Mouse (Mus musculus) heart, postnatal 0 days (tissue): ENCODE measurements around the gene Insig1. TPM values are rescaled to one million over a fixed set of nuclear protein-coding genes. Genes with fewer than 3 reads are reported as not detected.

Source experiments
- ATAC-seq: fragments of 200-750 bp; cut with Nextera tagmentation; 2 replicates; pipeline ENCODE4 v1.8.0; 2017; ENCODE audit warnings: low read depth, moderate number of reproducible peaks, moderate library complexity; ENCODE audit not compliant: insufficient read depth
- DNase-seq: peaks from one replicate; pipeline ENCODE4 v3.0.0-alpha.2; 2016; ENCODE audit warnings: low spot score
- H3K27ac ChIP-seq: fragments of 300-500 bp; sonication (generic); 2 replicates; pipeline ENCODE4 v1.5.1; 2014; ENCODE audit warnings: low read depth, mild to moderate bottlenecking
- H3K27me3 ChIP-seq: fragments of 300-500 bp; sonication (generic); 2 replicates; pipeline ENCODE4 v1.6.1; 2014; ENCODE audit warnings: low read length, mixed read lengths; ENCODE audit not compliant: control insufficient read depth, insufficient read depth
- H3K36me3 ChIP-seq: fragments of 300-500 bp; sonication (generic); replicated peaks from 2 replicates; pipeline ENCODE4 v1.6.1; 2014; ENCODE audit warnings: low read length, mixed read lengths; ENCODE audit not compliant: control insufficient read depth, insufficient read depth
- H3K4me1 ChIP-seq: fragments of 300-500 bp; sonication (generic); 2 replicates; pipeline ENCODE4 v1.6.1; 2014; ENCODE audit warnings: antibody characterized with exemption; ENCODE audit not compliant: control insufficient read depth, insufficient read depth
- H3K4me2 ChIP-seq: fragments of 300-500 bp; sonication (generic); 2 replicates; pipeline ENCODE4 v1.6.1; 2014; ENCODE audit warnings: low read depth, mild to moderate bottlenecking, low read length, moderate library complexity
- H3K4me3 ChIP-seq: fragments of 300-500 bp; sonication (generic); 2 replicates; pipeline ENCODE4 v1.5.1; 2014; ENCODE audit warnings: low read depth, low read length
- H3K9ac ChIP-seq: fragments of 300-500 bp; sonication (generic); replicated peaks from 2 replicates; pipeline ENCODE4 v1.6.1; 2014; ENCODE audit warnings: low read depth, low read length, mixed read lengths
- H3K9me3 ChIP-seq: fragments of 300-500 bp; sonication (generic); replicated peaks from 2 replicates; pipeline ENCODE4 v1.6.1; 2016; ENCODE audit warnings: low read length; ENCODE audit not compliant: control insufficient read depth
- CTCF ChIP-seq: IDR thresholded peaks from 2 replicates; pipeline ENCODE4 v1.5.1; 2016; ENCODE audit warnings: antibody characterized with exemption, control low read depth, low read depth
- EP300 ChIP-seq: IDR thresholded peaks from 2 replicates; pipeline ENCODE4 v1.6.1; 2016; ENCODE audit warnings: antibody characterized with exemption, low read depth
- WGBS: fragments of 180-500 bp; shearing (Covaris S2); extraction: QIAGEN DNeasy Blood & Tissue Kit; methylation state at CpG from one replicate; pipeline ENCODE4 v1.1.7; 2014; 5-methylcytosine and 5-hydroxymethylcytosine counted together
- polyA plus RNA-seq: library from polyadenylated mRNA; unstranded; fragments of >200 nt; fragmentation: Nextera tagmentation; extraction: Ambion mirVana; gene quantifications from 2 replicates; pipeline ENCODE4 v1.2.1, GENCODE M21; 2015
- total RNA-seq: library from RNA; depleted of rRNA; stranded (reverse); fragments of >200 nt; gene quantifications from 2 replicates; pipeline ENCODE4 v1.2.3, GENCODE M21; 2014; ENCODE audit warnings: low replicate concordance

Insig1 gene
- total and polyA plus RNA-seq, 2 experiments from 2014 or later: 22.6 to 57.2 TPM

GRCm38 (mm10) chr5:28063989-28064624, 7.1 kb upstream of the Insig1 start:
- Histone ChIP-seq H3K36me3 (no peaks in the 10 kb centered on the region), H3K9ac (no peak overlapping the region), H3K27ac (no peak overlapping the region), H3K4me3 (no peak overlapping the region), H3K27me3 (no peaks in the 10 kb centered on the region), H3K9me3 (no peaks in the 10 kb centered on the region), H3K4me2 (no peak overlapping the region), H3K4me1 (peaks cover 36% of the 10 kb centered on the region)
- 68% methylated on average over 3 of the region's 3 CpGs for WGBS
- no peak for TF ChIP-seq EP300
- peak; percentile 5; the same call in 1 of the 2 replicates for ATAC-seq
- DNase-seq: no peak

DNA sequence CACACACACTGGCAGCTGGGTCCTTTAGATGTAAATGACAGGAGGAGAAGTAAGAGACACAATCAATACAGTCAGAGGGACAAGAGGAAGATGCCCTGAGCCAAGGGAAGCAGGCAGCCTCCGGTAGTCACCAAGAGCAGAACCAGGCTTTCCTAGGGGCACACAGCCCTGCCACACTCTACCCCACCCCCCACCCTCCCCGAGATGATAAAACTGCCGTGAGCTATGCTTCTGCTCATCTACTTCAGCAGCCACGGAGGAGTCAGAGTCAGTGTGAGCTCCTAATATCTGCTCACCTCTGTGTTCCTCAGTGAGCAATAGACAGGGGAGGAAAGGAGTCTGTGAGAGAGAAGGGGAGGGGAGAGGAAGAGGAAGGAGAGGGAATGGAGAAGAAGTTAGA, 5.9 kb upstream of the Insig1 start:
- 17% methylated on average over 4 of the region's 4 CpGs for WGBS
- peaks cover 43% of the 10 kb centered on the region for H3K4me1 ChIP-seq
- TF ChIP-seq CTCF (no peak), EP300 (no peak)
- no peak overlapping the region for H3K9ac ChIP-seq
- no peak overlapping the region for H3K4me3 ChIP-seq
- peak overlapping the region; percentile 24; the same call in 1 of the 2 replicates for H3K27ac ChIP-seq
- H3K9me3 ChIP-seq: no peaks in the 10 kb centered on the region
- H3K4me2 ChIP-seq: no peak overlapping the region
- H3K27me3 ChIP-seq: no peaks in the 10 kb centered on the region
- no peak for DNase-seq
- no peak for ATAC-seq
- no peaks in the 10 kb centered on the region for H3K36me3 ChIP-seq

- peak overlapping the region; percentile 23; the same call in 1 of the 2 replicates for H3K27ac ChIP-seq
- TF ChIP-seq CTCF: no peak
- no peak for TF ChIP-seq EP300
- ATAC-seq (no peak), DNase-seq (no peak)
- 55% methylated on average over 5 of the region's 5 CpGs for WGBS
- H3K4me1 ChIP-seq: peaks cover 42% of the 10 kb centered on the region
- H3K27me3 ChIP-seq: no peaks in the 10 kb centered on the region
- H3K4me2 ChIP-seq: no peak overlapping the region
- 0 out of 2 replicates have a peak overlapping the region, but pooled peaks have one; percentile 1 for H3K9ac ChIP-seq
- no peak overlapping the region for H3K4me3 ChIP-seq
- H3K36me3 ChIP-seq: no peaks in the 10 kb centered on the region
- no peaks in the 10 kb centered on the region for H3K9me3 ChIP-seq
Measured at GRCm38 (mm10) chr5:28066311-28066710, 4.9 kb upstream of the Insig1 start.

GRCm38 (mm10) chr5:28070149-28070827, 875 bp upstream of the Insig1 start:
- Histone ChIP-seq H3K4me3 (peak overlapping the region; percentile 85), H3K9me3 (no peaks in the 10 kb centered on the region), H3K27me3 (no peaks in the 10 kb centered on the region), H3K36me3 (peaks cover 25% of the 10 kb centered on the region), H3K4me2 (peak overlapping the region; percentile 93), H3K27ac (peak overlapping the region; percentile 98), H3K9ac (peak overlapping the region; percentile 61), H3K4me1 (peaks cover 35% of the 10 kb centered on the region)
- 30% methylated on average over 9 of the region's 9 CpGs for WGBS
- TF ChIP-seq CTCF (no peak), EP300 (no peak)
- ATAC-seq (no peak; the same call in 1 of the 2 replicates), DNase-seq (peak; percentile 55)

- Histone ChIP-seq H3K4me3 (peak overlapping the region; percentile 85), H3K9me3 (no peaks in the 10 kb centered on the region), H3K27ac (peak overlapping the region; percentile 87), H3K4me1 (peaks cover 21% of the 10 kb centered on the region), H3K27me3 (no peaks in the 10 kb centered on the region), H3K9ac (peak overlapping the region; percentile 68), H3K4me2 (peak overlapping the region; percentile 93), H3K36me3 (peaks cover 38% of the 10 kb centered on the region)
- ATAC-seq (peak; percentile 34), DNase-seq (peak; percentile 78)
- TF ChIP-seq CTCF: no peak
- no peak for TF ChIP-seq EP300
- WGBS: under 1% methylated on average over 45 of the region's 50 CpGs
Measured at GRCm38 (mm10) chr5:28071456-28072223, 477 bp downstream of the Insig1 start.
